Mouse (Mus musculus): Measurements from ENCODE around the gene Emc4.

DNA sequence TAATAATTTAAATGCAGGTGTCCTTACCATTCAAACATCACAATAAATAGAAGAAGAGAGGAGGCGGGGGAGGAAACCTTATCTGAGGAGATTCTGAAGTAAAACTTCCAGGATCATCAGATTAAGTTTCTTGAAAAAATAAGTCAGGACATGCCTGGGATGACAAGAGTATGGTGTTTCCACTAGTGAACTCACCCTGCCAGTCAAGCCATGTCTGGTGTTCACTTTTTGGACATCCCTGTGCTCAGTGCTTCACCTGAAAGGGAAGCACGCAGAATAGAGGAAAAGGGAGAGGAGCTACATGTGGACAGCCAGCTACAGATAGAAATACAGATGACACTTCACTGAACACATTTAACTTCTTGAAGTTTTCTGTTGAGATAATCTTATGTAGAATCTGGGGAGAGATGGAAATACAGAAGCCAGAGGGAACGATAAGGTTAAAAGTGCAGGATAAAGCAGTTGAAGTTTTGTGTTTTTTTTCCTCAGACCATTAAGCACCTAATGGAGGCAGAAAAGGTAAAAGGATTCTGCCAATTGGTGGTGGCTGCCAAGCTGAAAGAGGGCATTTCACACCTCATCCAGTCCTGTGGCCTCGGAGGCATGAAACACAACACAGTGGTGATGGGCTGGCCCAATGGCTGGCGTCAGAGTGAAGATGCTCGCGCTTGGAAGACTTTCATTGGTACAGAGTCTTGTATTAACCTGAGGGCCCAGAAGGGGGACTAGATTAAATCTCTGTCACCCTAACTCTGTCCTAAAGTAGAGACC, 14.0 kb downstream of the Emc4 start:
- TF ChIP-seq POLR2A (IDR thresholded peaks at IDR 0.05; ENCODE audit: insufficient read depth, low read depth, low read length) (no peak), CTCF (IDR thresholded peaks at IDR 0.05) (no peak), EP300 (IDR thresholded peaks at IDR 0.05; ENCODE audit: insufficient read depth, low read depth, low read length) (no peak)

All from heart, adult 2 months (tissue).